11 mouse cellular contexts compared by ENCODE assay signal in the genomic region with DNA sequence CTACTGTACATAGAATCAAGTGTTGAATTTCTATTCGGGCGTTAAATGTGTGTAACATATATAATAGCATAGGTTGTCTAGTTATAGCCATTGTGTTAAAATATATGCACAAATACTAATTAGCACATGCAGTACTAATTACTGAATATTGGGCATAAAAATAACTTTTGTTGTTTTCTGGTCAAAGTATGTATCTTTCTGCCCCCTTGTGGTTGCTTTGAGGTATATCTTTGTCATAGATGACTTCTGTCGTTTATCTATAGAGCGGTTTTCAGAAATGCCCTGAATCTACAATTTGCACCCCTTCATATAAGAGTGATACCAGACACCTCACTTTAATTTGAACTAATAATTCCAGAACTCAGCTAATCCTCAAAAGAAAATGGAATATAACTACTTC.
DNase-seq lines count a peak whose midpoint lies in the region; TF ChIP-seq lines count a peak whose summit lies in the region.
"Had no signal": no experiment of that assay in that cellular context is flagged by ENCODE, and none has a peak within 500 bp of the region (broad histone marks: within the 10 kb centered on the region; RNA-seq: fewer than 3 reads in every experiment).

No protein-coding gene starts in this region.

- peak overlapping the region; percentile 75 for H3K27ac ChIP-seq in left cerebral cortex, adult 2 months
- H3K27ac ChIP-seq in ES-E14 (ENCODE audit: insufficient read depth, low read depth, low read length, poor library complexity, severe bottlenecking): no peak overlapping the region
- H3K27ac ChIP-seq: macrophage had no signal

- in situ Hi-C loops in ES-E14 (cut with MboI; ENCODE audit: low sequenced_read_pairs in 2 of 2, unreplicated experiment in 2 of 2): loop anchor here in 1 of 2 experiments (25.0 kb wide), 1 partner anchor 1106 kb away; no protein-coding TSS in a partner anchor

- no peak overlapping the region for H3K9ac ChIP-seq in ES-E14 (ENCODE audit: insufficient read depth, low read depth, low read length, poor library complexity, severe bottlenecking)

- H3K9me3 ChIP-seq in ES-E14 (ENCODE audit: control insufficient read depth, insufficient read depth, low read depth, low read length): no peaks in the 10 kb centered on the region

- H3K4me1 ChIP-seq in ES-E14 (ENCODE audit: control insufficient read depth in 2 of 2, insufficient read depth in 2 of 2, low read length in 2 of 2, poor library complexity in 1 of 2): no peaks in the 10 kb centered on the region

- no peak overlapping the region for H3K4me3 ChIP-seq in left cerebral cortex, adult 2 months
- no peak overlapping the region for H3K4me3 ChIP-seq in ES-E14 (ENCODE audit: insufficient read depth in 1 of 2, low read depth in 1 of 2, low read length in 2 of 2, poor library complexity in 1 of 2, severe bottlenecking in 1 of 2)
- H3K4me3 ChIP-seq: erythroblast, embryonic 14.5 days had no signal

- no peaks in the 10 kb centered on the region for H3K36me3 ChIP-seq in ES-E14 (ENCODE audit: control insufficient read depth, insufficient read depth, low read length, poor library complexity, severe bottlenecking)

- TF ChIP-seq CTCF in left cerebral cortex, adult 2 months (IDR thresholded peaks at IDR 0.05): peak; percentile 73

- intact Hi-C loops in left cerebral cortex, adult 2 months (cut with DNase I): loop anchor here (5.0 to 10.0 kb wide), 6 partner anchors 282 to 1889 kb away; no protein-coding TSS in a partner anchor
- intact Hi-C loops in left cerebral cortex, postnatal 36 days (cut with DNase I): loop anchor here (2.0 to 5.0 kb wide), 4 partner anchors 132 to 1889 kb away; a partner anchor contains a TSS
- intact Hi-C loops in left cerebral cortex, postnatal 10 days (cut with DNase I): loop anchor here (5.0 to 10.0 kb wide), 3 partner anchors 129 to 1892 kb away; no protein-coding TSS in a partner anchor

- DNase-seq in cerebellum, postnatal 10 days: peak; percentile 14 to 69
- DNase-seq in cerebellum, adult 8-10 months: no peak
- no peak for DNase-seq in left cerebral cortex, adult 2 months (ENCODE audit: extremely low spot score in 1 of 2, low spot score in 2 of 2)
- no peak for DNase-seq in left cerebral cortex, postnatal 36 days (ENCODE audit: low spot score in 2 of 2)
- no peak for DNase-seq in ES-E14 (ENCODE audit: low read depth, low spot score)
- DNase-seq in hindlimb bud, embryonic 11.5 days (ENCODE audit: extremely low spot score, low read depth, low spot score): peak; percentile 20
- DNase-seq in adrenal gland, postnatal 10 days: no peak
- DNase-seq in left cerebral cortex, postnatal 10 days (ENCODE audit: extremely low spot score in 1 of 2, low spot score in 2 of 2): no peak
- DNase-seq: B cell, adult 2 months had no signal

TF ChIP-seq in ES-E14, 5 proteins besides CTCF, POLR2A, EP300 and RAD21:
- TF ChIP-seq CHD2 (IDR thresholded peaks at IDR 0.05; ENCODE audit: low read depth, low read length): no peak
- TF ChIP-seq ZC3H11A (IDR thresholded peaks at IDR 0.05; ENCODE audit: borderline replicate concordance, low read depth, low read length): 0 out of 2 replicates have a peak, but pooled peaks have one; percentile 12

Comparison
In these comparisons a context has a peak if more than half of its experiments do, and no peak if none do; other contexts are left out.
1. DNase-seq: peak in cerebellum, postnatal 10 days (2 of 2) and hindlimb bud, embryonic 11.5 days (single experiment); none in cerebellum, adult 8-10 months (single experiment), left cerebral cortex, adult 2 months (0 of 2), left cerebral cortex, postnatal 36 days (0 of 2), ES-E14 (single experiment), adrenal gland, postnatal 10 days (single experiment) and left cerebral cortex, postnatal 10 days (0 of 2).